Mouse (Mus musculus) forebrain, embryonic 12.5 days (tissue): ENCODE data around the gene Gemin7. TPM values are rescaled to one million over a fixed set of nuclear protein-coding genes. Genes with fewer than 3 reads are reported as not detected.

ENCODE experiments used
- ATAC-seq: fragments of 200-750 bp; cut with Nextera tagmentation; 2 replicates; pipeline ENCODE4 v1.8.0; 2017; ENCODE audit warnings: moderate TSS enrichment; ENCODE audit not compliant: low FRiP score
- H3K27ac ChIP-seq: fragments of 300-500 bp; sonication (generic); 2 replicates; pipeline ENCODE4 v1.5.1; 2016; ENCODE audit warnings: mild to moderate bottlenecking
- H3K27me3 ChIP-seq: fragments of 300-500 bp; sonication (generic); 2 replicates; pipeline ENCODE4 v1.6.1; 2016; ENCODE audit warnings: mild to moderate bottlenecking
- H3K36me3 ChIP-seq: fragments of 300-500 bp; sonication (generic); replicated peaks from 2 replicates; pipeline ENCODE4 v1.6.1; 2016; ENCODE audit warnings: mild to moderate bottlenecking
- H3K4me1 ChIP-seq: fragments of 300-500 bp; sonication (generic); 2 replicates; pipeline ENCODE4 v1.6.1; 2016
- H3K4me2 ChIP-seq: fragments of 300-500 bp; sonication (generic); 2 replicates; pipeline ENCODE4 v1.6.1; 2016; ENCODE audit warnings: mild to moderate bottlenecking, moderate library complexity
- H3K4me3 ChIP-seq: fragments of 300-500 bp; sonication (generic); replicated peaks from 2 replicates; pipeline ENCODE4 v1.5.1; 2016; ENCODE audit warnings: mild to moderate bottlenecking
- H3K9ac ChIP-seq: fragments of 300-500 bp; sonication (generic); 2 replicates; pipeline ENCODE4 v1.6.1; 2016; ENCODE audit warnings: mild to moderate bottlenecking
- H3K9me3 ChIP-seq: fragments of 300-500 bp; sonication (generic); 2 replicates; pipeline ENCODE4 v1.6.1; 2016
- WGBS: fragments of 180-500 bp; shearing (Covaris S2); methylation state at CpG from one replicate; pipeline ENCODE4 v1.1.7; 2016; 5-methylcytosine and 5-hydroxymethylcytosine counted together
- polyA plus RNA-seq: library from polyadenylated mRNA; unstranded; fragments of >200 nt; fragmentation: Nextera tagmentation; extraction: Ambion mirVana; gene quantifications from 2 replicates; pipeline ENCODE4 v1.2.1, GENCODE M21; 2016

The Gemin7 gene
- polyA plus RNA-seq, 1 experiment from 2014 or later: 125 TPM

DNA sequence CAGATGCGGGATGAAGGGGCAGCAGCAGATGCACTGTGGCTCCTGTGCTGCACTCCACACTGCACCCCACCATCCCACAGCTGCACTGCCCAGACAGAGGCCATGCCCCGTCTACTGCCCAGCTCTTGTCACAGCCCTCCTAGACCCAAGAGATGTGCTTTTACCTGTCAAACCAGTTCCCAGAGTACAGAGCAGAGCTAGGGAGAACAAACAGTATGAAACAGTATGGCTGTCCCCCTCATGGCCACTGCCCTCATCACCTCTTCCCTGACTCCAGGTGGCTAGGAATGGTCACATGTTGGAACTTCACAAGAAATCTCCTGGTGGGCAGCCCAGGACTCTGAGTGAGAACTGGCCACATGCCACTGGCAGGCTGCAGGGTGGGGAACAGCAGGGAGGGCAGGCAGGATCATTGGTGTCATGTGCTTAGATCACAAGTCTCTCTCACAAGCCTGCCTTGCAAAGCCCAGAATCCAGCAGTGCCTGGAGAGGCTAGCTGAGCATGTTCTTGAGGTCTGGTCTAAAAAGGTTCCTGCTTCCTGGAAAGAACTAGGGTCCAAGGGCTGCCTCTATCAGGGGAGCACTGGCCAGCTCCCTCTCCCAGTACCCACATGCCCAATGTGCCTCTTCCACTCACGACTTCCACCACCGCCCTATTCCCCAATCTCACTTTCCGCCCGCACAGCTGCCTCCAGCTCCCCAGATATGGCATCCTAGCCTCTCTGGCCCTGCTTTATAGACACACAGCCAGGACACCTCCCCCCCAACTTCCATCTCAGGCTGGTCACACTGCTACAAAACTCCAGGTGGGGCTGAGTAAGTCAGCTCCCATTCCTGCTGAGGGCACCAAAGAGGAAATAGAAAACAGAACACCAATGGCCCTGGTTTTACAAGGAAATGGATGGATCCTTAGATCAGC, 19.2 kb downstream of the Gemin7 start:
- Histone ChIP-seq H3K9me3 (no peaks in the 10 kb centered on the region), H3K4me3 (no peak overlapping the region), H3K4me1 (peaks cover 42% of the 10 kb centered on the region), H3K27me3 (no peaks in the 10 kb centered on the region), H3K4me2 (peak overlapping the region; percentile 10; the same call in 1 of the 2 replicates), H3K9ac (peak overlapping the region; percentile 44; the same call in 1 of the 2 replicates), H3K27ac (no peak overlapping the region), H3K36me3 (peaks cover 31% of the 10 kb centered on the region)
- ATAC-seq: no peak
- 93% methylated on average over 6 of the region's 6 CpGs for WGBS

DNA sequence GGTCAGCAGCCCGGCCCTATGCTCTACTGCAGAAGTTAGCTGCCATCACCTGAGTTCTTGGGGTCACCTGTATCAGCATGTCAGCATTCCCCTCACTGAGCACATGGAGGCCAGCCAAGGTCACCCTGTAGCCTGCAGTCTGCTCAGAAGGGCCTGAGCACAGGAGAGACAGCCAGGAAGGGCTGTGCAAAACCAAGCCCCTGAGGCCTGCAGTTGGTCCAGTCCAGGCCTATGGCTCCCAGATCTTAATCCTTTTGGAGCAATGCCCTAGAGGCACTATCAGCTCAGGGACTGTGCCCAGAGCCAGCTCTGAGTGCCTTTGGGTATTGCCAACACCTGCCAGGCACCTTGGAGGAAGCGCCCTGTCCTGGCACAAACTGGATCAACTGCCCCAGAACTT, 20.3 kb downstream of the Gemin7 start:
- H3K9ac ChIP-seq: no peak overlapping the region
- H3K4me2 ChIP-seq: no peak overlapping the region
- no peak for ATAC-seq
- H3K27ac ChIP-seq: no peak overlapping the region
- H3K4me3 ChIP-seq: no peak overlapping the region
- H3K27me3 ChIP-seq: no peaks in the 10 kb centered on the region
- H3K4me1 ChIP-seq: peaks cover 42% of the 10 kb centered on the region
- peaks cover 40% of the 10 kb centered on the region for H3K36me3 ChIP-seq
- H3K9me3 ChIP-seq: no peaks in the 10 kb centered on the region
- 97% methylated on average over 2 of the region's 2 CpGs for WGBS

DNA sequence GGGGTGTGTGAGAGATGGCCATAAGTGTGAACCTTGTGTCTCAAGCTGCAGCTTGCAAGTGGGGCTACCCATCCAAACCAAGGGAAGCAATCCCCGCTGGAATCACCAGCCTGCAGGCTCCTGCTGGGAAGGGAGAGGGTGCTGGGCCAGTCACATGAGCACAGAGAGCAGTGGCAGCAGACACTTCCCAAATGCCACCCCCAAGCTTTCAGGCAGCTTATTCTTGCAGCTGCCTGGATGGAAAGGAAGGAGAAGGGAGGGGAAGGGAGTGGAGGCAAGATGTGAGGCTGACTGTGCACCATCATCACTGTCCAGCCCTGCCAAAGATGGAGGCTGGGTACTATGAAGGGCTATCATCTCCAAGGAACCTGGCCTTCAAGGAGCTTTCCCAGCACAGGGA, 23.2 kb downstream of the Gemin7 start:
- 89% methylated on average over 1 of the region's 1 CpGs for WGBS

DNA sequence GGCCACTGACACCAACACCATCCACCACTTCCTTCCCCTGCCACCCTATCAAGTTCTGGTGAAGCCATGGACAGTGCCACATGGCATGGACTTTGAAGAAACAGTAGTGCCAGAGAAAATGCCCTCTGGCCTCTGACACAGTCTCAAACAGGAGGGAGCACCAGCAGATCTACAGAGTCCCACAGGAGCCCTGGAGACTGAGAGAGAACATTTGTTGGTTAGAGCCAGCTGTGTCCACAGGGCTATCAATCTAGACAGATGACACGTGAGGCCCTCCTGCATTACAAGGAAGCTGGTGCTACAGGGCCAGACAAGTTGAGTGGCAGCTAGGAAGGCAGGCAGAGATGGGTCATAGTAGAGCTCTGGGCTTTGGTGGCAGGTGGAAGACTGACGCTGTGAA, 25.0 kb downstream of the Gemin7 start:
- WGBS: 85% methylated on average over 2 of the region's 2 CpGs
- Histone ChIP-seq H3K4me1 (peaks cover 12% of the 10 kb centered on the region; the same call in 1 of the 2 replicates), H3K9ac (no peak overlapping the region), H3K9me3 (no peaks in the 10 kb centered on the region), H3K36me3 (peaks cover 32% of the 10 kb centered on the region), H3K27ac (no peak overlapping the region), H3K4me3 (no peak overlapping the region), H3K4me2 (no peak overlapping the region), H3K27me3 (no peaks in the 10 kb centered on the region)
- no peak for ATAC-seq

More for the DNA sequence above, 23.2 kb downstream of the Gemin7 start:
- Histone ChIP-seq H3K4me1 (peaks cover 18% of the 10 kb centered on the region), H3K27me3 (no peaks in the 10 kb centered on the region), H3K9ac (no peak overlapping the region), H3K4me2 (no peak overlapping the region), H3K4me3 (no peak overlapping the region), H3K36me3 (peaks cover 40% of the 10 kb centered on the region), H3K27ac (no peak overlapping the region), H3K9me3 (no peaks in the 10 kb centered on the region)
- no peak for ATAC-seq

DNA sequence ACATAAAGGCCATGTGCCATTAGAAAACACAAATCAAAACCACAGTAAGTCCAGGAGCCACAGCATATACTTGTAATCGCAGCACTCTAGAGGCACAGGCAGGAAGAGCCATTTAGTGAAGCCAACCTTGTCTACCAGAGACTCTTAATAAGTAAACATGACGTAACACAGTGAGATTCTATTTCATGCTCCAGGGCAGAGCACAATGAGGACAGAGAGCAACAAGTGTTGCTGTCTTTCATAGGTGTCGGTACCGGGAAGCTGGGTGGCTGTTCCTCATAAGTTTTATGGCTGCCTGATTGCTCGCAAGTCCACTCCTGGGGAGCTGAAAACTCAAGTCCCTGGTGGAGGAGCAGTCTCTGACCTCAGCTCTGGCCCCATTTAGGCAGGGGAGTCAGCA, 25.8 kb downstream of the Gemin7 start:
- H3K4me1 ChIP-seq: peaks cover 12% of the 10 kb centered on the region; the same call in 1 of the 2 replicates
- 93% methylated on average over 5 of the region's 5 CpGs for WGBS
- no peaks in the 10 kb centered on the region for H3K9me3 ChIP-seq
- no peaks in the 10 kb centered on the region for H3K27me3 ChIP-seq
- ATAC-seq: no peak
- H3K27ac ChIP-seq: no peak overlapping the region
- peaks cover 31% of the 10 kb centered on the region for H3K36me3 ChIP-seq
- no peak overlapping the region for H3K9ac ChIP-seq
- H3K4me3 ChIP-seq: no peak overlapping the region
- H3K4me2 ChIP-seq: no peak overlapping the region

DNA sequence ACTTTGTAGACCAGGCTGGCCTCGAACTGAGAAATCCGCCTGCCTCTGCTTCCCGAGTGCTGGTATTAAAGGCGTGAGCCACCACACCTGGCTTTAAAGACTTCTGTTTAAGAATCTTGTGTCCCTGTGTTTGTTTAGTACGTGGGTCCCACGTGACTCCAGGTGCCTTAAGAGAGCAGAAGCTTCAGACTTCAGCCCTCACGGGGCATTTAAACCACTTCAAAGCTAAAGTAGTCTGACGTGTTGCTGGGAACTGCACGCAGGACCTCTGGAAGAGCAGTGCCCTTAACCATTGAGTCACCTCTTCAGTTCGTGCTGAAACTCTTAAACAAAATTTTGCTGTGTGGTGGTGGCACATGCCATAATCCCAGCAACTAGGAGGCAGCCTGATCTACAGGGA, 28.0 kb downstream of the Gemin7 start:
- H3K27me3 ChIP-seq: no peaks in the 10 kb centered on the region
- H3K4me2 ChIP-seq: no peak overlapping the region
- H3K9me3 ChIP-seq: no peaks in the 10 kb centered on the region
- H3K4me1 ChIP-seq: peaks cover 9% of the 10 kb centered on the region
- H3K27ac ChIP-seq: no peak overlapping the region
- peaks cover 20% of the 10 kb centered on the region for H3K36me3 ChIP-seq
- WGBS: 92% methylated on average over 10 of the region's 10 CpGs
- H3K4me3 ChIP-seq: no peak overlapping the region
- no peak for ATAC-seq
- no peak overlapping the region for H3K9ac ChIP-seq

DNA sequence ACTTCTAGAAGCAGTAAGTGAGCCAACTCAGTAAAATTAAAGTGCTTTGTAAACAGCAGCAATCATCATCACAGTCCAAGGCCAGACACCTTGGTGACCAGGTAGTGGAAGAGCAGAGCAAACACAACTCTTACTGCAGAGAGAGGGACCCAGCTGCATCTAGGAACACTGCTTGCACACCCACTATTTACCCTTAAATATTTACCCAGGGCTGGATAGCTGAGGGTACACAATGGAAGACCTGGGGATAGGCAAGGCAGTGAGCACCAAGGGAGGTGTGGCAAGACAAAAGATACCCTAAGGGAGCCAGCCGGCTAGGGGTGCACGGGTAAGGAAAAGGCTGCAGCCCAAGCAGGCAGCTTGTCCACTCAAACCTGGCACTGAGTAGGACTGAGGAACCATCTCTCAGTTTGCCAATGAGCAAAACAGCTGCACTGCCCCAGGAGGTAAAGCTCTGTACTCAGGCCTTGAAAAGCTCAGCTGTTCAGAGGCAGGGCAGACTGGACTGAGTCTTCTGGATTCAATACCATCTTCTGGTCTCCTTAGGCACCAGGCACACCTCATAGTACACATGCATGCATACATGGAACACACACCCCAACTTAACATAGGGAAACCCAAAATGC, 29.9 kb downstream of the Gemin7 start:
- Histone ChIP-seq H3K9ac (no peak overlapping the region), H3K4me3 (no peak overlapping the region), H3K9me3 (no peaks in the 10 kb centered on the region), H3K4me2 (no peak overlapping the region), H3K27me3 (no peaks in the 10 kb centered on the region), H3K36me3 (peaks cover 2% of the 10 kb centered on the region), H3K4me1 (peaks cover 12% of the 10 kb centered on the region), H3K27ac (no peak overlapping the region)
- 70% methylated on average over 2 of the region's 2 CpGs for WGBS
- ATAC-seq: no peak

DNA sequence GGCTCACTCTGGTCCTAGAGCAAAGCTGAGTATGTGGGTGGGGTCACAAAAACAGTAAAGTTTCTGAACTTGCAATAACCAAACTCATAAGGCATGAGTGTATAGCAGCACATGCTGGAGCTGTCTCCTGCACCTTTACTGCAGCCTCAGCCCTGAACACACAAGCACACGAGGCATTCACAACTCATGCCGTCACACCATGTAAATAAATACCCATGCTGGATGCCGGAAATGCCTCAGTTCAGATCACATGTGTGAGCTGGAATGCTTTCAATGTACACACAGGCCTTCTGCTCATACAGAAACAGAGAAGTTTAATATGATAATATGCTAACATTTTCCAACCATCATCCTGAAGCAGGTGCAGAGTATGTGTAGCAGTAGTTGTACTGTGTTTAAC, 31.4 kb downstream of the Gemin7 start:
- no peak for ATAC-seq
- Histone ChIP-seq H3K4me3 (no peak overlapping the region), H3K9me3 (no peaks in the 10 kb centered on the region), H3K9ac (no peak overlapping the region), H3K27ac (no peak overlapping the region), H3K4me1 (peaks cover 25% of the 10 kb centered on the region), H3K4me2 (no peak overlapping the region), H3K36me3 (no peaks in the 10 kb centered on the region), H3K27me3 (no peaks in the 10 kb centered on the region)
- WGBS: 80% methylated on average over 3 of the region's 3 CpGs

DNA sequence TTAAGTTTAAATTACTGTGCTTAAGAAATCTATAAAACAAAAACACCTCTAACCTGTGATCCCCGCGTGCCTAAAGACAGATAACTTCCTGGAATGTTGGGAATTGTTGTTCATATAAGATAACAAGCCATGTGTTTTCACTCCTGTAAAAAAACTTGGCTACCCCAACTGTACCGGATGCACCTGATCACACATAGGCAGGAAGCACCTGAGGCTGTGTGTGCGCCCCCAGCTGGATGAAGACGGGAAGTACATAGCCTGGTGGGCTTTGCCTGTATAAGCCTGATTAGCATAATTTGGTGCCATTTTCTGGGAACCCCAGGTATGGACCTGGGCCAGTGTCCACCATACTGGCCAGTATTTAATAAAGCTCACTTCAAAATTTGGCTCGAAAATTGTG, 33.8 kb downstream of the Gemin7 start:
- WGBS: 57% methylated on average over 6 of the region's 6 CpGs
- no peak for ATAC-seq
- no peak overlapping the region for H3K4me3 ChIP-seq
- no peak overlapping the region for H3K9ac ChIP-seq
- H3K9me3 ChIP-seq: no peaks in the 10 kb centered on the region
- H3K36me3 ChIP-seq: no peaks in the 10 kb centered on the region
- no peaks in the 10 kb centered on the region for H3K27me3 ChIP-seq
- no peak overlapping the region for H3K4me2 ChIP-seq
- H3K27ac ChIP-seq: no peak overlapping the region
- H3K4me1 ChIP-seq: peaks cover 29% of the 10 kb centered on the region

DNA sequence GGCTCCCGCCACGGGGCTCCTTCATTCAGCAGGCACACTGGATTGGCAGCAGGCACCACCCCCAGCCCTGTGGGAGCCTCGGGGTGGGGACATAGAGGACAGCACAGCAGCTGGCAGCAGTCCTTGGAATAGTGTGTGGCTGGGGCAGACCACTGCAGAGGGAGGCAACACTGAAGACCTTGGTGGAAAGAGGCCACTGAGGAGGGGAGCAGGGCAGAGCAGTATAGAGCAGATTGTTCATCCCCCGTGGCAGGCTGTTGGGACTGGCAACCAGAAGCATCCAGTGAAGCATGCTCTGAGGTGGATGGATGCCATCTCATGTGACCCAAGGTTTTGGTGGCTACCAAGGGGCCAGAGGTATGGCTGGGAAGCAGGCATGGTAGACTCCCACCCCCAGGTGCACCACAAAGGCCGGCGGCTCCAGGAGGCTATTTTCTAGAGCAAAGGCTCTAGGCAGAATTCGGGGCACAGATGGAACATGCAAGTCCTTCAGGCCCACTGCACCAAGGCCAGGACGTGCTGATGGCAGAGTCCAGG, 35.2 kb downstream of the Gemin7 start:
- peak; percentile 86 for ATAC-seq
- no peaks in the 10 kb centered on the region for H3K36me3 ChIP-seq
- no peaks in the 10 kb centered on the region for H3K9me3 ChIP-seq
- peak overlapping the region; percentile 1; the same call in 1 of the 2 replicates for H3K4me2 ChIP-seq
- H3K4me1 ChIP-seq: peaks cover 22% of the 10 kb centered on the region
- peak overlapping the region; percentile 63 for H3K27ac ChIP-seq
- H3K9ac ChIP-seq: no peak overlapping the region
- H3K27me3 ChIP-seq: no peaks in the 10 kb centered on the region
- no peak overlapping the region for H3K4me3 ChIP-seq
- WGBS: 52% methylated on average over 8 of the region's 8 CpGs

DNA sequence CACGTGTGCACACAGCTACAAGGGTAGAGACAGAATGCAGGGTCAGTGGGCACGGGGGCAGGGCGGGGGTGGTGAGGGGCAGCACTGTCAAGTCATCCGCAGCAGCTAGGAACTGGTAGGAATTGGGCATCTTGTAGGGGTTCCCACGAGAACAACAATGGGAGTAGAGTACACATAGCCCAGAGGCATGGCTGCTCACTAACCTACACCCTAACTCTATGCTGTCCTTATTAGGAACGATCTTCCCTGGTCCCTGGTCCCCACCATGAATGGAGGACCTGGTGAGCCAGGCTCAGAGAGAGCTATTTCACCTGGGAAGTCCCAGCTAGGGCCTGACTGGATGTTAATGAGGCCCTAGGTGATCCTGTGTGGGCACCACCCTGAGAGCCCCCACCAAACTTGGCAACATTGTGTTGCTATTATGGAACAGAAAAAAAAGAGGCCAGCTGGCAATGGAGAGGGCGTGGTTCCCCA, 35.7 kb downstream of the Gemin7 start:
- ATAC-seq: peak; percentile 63; the same call in 1 of the 2 replicates
- Histone ChIP-seq H3K9me3 (no peaks in the 10 kb centered on the region), H3K4me3 (no peak overlapping the region), H3K4me2 (no peak overlapping the region; the same call in 1 of the 2 replicates), H3K36me3 (no peaks in the 10 kb centered on the region), H3K4me1 (peaks cover 22% of the 10 kb centered on the region), H3K27ac (peak overlapping the region; percentile 63; the same call in 1 of the 2 replicates), H3K9ac (no peak overlapping the region), H3K27me3 (no peaks in the 10 kb centered on the region)
- 72% methylated on average over 7 of the region's 7 CpGs for WGBS

DNA sequence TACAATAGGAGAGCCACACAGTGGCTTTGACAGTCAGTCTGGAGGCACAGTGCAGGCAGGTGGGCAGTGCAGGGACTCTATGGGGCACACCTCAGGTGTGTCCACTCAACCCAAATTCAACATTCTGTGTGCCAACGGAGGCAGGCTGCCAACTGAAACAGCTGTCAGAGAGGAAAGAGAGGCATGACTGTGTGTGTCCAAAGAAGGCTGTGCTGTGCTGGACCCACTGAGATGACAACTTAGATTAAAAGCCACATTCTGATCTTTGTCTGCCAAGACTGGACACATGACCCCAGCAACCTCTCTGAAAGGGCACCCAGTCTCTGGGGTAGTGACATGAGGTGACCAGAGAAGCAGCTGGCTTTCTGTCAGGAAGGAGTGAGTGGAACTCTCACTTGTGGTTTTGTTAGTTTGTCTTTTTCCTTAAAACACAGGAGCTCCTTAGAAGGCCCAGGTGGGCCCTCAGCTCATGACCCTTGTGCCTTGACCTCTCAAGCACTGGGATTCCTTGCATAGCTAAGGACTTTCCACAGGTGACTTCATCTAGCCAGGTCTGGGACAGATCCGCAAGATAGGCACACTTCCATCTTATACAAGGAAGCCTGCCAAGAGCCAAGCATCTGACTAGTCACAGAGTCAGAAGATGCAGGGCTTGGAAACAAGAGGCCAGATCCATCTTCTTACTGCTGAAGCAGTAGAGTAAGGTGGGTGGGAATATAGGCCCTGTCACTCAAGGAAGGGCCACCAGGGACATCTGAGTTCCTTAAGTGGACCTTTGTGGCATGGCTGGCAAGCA, 36.4 kb downstream of the Gemin7 start:
- no peak for ATAC-seq
- WGBS: 98% methylated on average over 2 of the region's 2 CpGs
- H3K4me1 ChIP-seq: peaks cover 22% of the 10 kb centered on the region
- no peak overlapping the region for H3K9ac ChIP-seq
- no peak overlapping the region for H3K4me2 ChIP-seq
- no peak overlapping the region for H3K4me3 ChIP-seq
- H3K27me3 ChIP-seq: no peaks in the 10 kb centered on the region
- H3K27ac ChIP-seq: peak overlapping the region; percentile 63; the same call in 1 of the 2 replicates
- no peaks in the 10 kb centered on the region for H3K36me3 ChIP-seq
- H3K9me3 ChIP-seq: no peaks in the 10 kb centered on the region
